Mouse (Mus musculus) spleen, postnatal 10 days (tissue): Measurements from ENCODE around the gene Dnajc16.

ENCODE experiments used
- DNase-seq, 2 experiments: peaks; one replicate each; pipeline ENCODE4 v3.0.0; 2021 to 2022; ENCODE audit warnings: low spot score in 2 of 2

Dnajc16 gene

GRCm38 (mm10) chr4:141724594-141724993 is 66.1 kb downstream of the Dnajc16 start:
- peak in 1 of 2 experiments; percentile 31 for DNase-seq

GRCm38 (mm10) chr4:141723673-141724068 is 67.1 kb downstream of the Dnajc16 start:
- no peak for DNase-seq

DNA sequence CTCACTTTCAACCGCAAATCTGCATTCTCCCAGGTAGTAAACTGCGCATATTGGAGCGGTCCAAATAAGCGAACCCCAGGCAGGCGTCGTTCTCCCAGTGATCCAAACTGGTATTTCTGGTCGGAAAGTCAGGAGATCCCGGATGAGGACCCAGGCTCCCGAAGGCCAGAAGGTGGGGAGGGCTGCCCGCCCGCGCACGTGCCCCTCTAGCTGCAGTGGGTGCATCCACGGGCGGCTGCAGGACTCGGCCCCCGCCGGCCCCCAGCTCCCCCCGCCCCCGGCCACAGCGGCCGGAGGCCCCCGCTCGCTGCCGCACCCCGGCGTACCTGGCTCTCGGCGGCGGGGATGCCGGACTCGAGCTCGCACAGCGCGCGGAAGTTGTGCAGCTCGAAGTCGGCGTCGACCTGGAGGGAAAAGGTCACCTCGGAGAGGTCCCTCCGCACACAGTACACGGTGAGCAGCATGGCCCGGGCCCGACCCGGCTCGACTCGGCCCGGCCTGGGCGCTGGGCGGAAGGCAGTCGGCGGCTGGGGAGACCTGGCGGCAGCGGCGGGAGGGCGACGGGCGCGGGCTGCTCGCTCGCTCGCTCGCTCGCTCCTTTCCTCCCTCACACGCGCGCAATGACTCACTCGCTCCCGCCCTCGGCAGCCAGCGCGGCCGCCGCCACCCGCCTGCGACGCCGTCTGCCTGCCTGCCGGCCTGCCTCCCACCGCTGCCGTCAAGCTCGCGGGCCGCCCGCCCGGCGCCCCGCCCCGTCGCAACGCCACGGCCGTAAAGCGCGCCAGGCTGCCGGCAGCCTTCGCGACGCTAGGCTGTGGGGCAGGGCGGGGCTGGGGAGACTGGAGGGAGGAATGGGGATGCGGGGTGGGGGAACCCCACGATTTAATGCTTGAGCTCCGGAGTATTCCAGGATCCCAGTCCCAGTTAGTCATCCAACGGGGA is 67.7 kb downstream of the Dnajc16 start, which contains the start of gene Ddi2:
Ddi2 (minus strand) TSS at position 689 of the 942 bp plus-strand sequence.
- peak; percentile 88 to 94 for DNase-seq

DNA sequence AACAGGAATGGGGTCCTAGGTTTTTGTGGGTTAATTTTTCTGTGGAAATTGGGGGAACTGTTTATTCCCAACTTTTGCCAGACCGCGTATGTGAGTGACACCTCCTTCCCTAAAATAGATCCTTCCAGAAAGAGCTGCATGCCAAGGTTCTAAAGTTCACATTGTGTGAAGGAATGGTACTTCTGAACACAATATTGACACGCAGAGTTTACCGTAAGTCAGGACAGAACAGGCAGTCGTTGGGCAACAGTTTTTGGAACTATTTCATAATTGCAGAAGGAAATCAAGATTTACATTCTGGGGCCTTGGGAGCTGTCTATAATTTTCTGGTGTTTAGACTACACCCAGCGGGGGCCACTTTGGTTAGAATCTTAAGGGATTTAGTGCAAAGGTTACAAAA is 68.8 kb downstream of the Dnajc16 start:
- no peak for DNase-seq

- no peak for DNase-seq
These were observed 69.8 kb downstream of the Dnajc16 start for GRCm38 (mm10) chr4:141720761-141721523.

- no peak for DNase-seq
These were observed 71.4 kb downstream of the Dnajc16 start for GRCm38 (mm10) chr4:141719304-141719703.

- DNase-seq, result no peak
These were observed 73.1 kb downstream of the Dnajc16 start for GRCm38 (mm10) chr4:141717633-141718032.

DNA sequence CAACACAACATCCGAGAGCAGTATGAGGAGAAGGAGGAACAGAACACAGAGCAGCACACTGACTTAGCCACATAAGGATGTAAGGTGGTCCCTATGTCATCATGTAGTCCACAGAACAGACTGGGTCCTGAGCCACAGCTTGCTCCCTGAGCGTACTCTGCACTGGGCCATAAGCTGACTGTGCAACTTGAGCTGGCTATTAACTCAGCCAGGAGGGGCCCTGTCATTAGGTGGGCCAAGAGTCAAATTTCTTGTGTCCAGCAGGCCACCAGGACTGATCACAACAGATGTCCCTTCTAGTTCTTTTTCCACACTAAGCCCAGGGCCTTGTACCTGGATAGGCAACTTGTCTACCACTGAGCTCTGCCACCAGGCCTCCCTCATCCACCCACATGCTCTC is 75.7 kb downstream of the Dnajc16 start:
- DNase-seq, result no peak

DNA sequence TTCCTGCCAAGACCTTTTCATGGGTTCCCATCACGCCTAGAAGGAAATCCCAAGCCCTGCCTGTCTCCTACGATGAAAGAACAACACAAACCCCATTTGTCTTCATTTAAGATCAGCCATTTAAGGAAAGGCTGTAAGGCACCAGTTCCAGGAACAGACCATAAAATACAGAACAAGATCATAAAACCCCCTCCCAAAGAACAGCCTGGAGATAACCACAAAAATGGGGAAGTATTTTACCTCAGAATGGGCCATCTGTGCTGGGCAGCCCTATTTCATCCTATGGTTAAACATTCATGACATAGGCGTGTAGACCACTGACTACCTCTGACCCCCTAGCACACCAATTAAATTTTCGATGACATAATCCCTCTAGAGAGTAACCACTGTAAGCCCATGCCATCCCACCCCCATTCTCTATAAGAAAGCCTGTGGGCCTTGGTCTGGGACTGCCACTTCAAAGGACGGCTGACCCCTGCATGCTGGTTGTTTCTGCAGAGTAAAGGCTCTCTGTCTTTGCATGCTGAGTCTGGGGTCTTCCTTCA is 77.1 kb downstream of the Dnajc16 start:
- DNase-seq, result no peak

DNA sequence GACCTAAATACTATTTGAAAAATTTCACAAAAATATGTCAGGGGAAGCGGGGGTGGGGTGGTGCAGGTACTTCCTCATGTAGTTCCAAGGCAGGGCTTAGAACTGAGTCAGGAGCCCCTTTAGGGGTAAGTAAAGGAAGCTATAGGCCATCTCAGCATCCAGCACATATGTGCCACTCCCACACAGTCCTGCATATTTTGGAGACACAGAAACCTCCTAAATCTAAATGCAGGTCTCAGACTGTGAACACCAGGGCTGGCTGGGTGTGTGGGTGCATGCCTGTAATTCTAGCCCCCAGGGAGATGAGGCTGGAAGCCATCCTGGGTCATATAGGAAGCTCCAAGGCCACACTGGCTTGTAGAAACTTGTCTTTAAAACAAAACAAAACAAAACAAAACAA is 79.5 kb downstream of the Dnajc16 start:
- no peak for DNase-seq
